12 mouse cellular contexts compared by ENCODE assay signal in genomic region chrX:109122670-109123069, GRCm38 (mm10).
"Had no signal": no experiment of that assay in that cellular context is flagged by ENCODE, and none has a peak within 500 bp of the region (broad histone marks: within the 10 kb centered on the region; RNA-seq: fewer than 3 reads in every experiment).

No protein-coding gene starts in this region.

- ATAC-seq: inflammation-experienced regulatory T-cells, adult 6 months; midbrain, embryonic 16.5 days had no signal

- H3K27ac ChIP-seq: limb, embryonic 15.5 days; liver, embryonic 14.5 days; midbrain, embryonic 12.5 days; stomach, embryonic 15.5 days had no signal

- H3K27me3 ChIP-seq: limb, embryonic 15.5 days; midbrain, embryonic 12.5 days; stomach, embryonic 15.5 days had no signal

- H3K9ac ChIP-seq: limb, embryonic 15.5 days; liver, embryonic 14.5 days; midbrain, embryonic 12.5 days; stomach, embryonic 15.5 days had no signal

- H3K9me3 ChIP-seq: limb, embryonic 15.5 days; midbrain, embryonic 12.5 days; stomach, embryonic 15.5 days had no signal

- DNase-seq: kidney, adult 8-10 months; layer of hippocampus, adult 9-11 months; layer of hippocampus, postnatal 36 days; right cerebral cortex, postnatal 14 days; thymus, adult 2 months; thymus, postnatal 25 days had no signal

- H3K4me3 ChIP-seq: limb, embryonic 15.5 days; midbrain, embryonic 12.5 days; stomach, embryonic 15.5 days had no signal

- H3K4me1 ChIP-seq: midbrain, embryonic 12.5 days; stomach, embryonic 15.5 days had no signal

- H3K36me3 ChIP-seq: limb, embryonic 15.5 days; midbrain, embryonic 12.5 days; stomach, embryonic 15.5 days had no signal

- H3K4me2 ChIP-seq: limb, embryonic 15.5 days; midbrain, embryonic 12.5 days; stomach, embryonic 15.5 days had no signal
